Mouse (Mus musculus) liver, embryonic 15.5 days (tissue): ENCODE data around the gene Crebbp. TPM values are rescaled to one million over a fixed set of nuclear protein-coding genes. Genes with fewer than 3 reads are reported as not detected.
"Not testable (repeated sequence)": the region's sequence is repeated elsewhere in the genome, so short reads cannot be mapped to it uniquely, and the experiment has no call there.

Source experiments
- ATAC-seq: fragments of 200-750 bp; cut with Nextera tagmentation; 2 replicates; pipeline ENCODE4 v1.8.0; 2017; ENCODE audit warnings: moderate number of reproducible peaks, mild to moderate bottlenecking, moderate library complexity; ENCODE audit not compliant: insufficient read depth
- H3K27ac ChIP-seq: fragments of 300-500 bp; sonication (generic); replicated peaks from 2 replicates; pipeline ENCODE4 v1.5.1; 2015; ENCODE audit warnings: mild to moderate bottlenecking, inconsistent platforms
- H3K27me3 ChIP-seq: fragments of 300-500 bp; sonication (generic); 2 replicates; pipeline ENCODE4 v1.6.1; 2015; ENCODE audit warnings: mild to moderate bottlenecking, inconsistent platforms
- H3K36me3 ChIP-seq: fragments of 300-500 bp; sonication (generic); replicated peaks from 2 replicates; pipeline ENCODE4 v1.6.1; 2015; ENCODE audit warnings: moderate library complexity, mild to moderate bottlenecking, inconsistent platforms
- H3K4me1 ChIP-seq: fragments of 300-500 bp; sonication (generic); replicated peaks from 2 replicates; pipeline ENCODE4 v1.6.1; 2015; ENCODE audit warnings: inconsistent platforms
- H3K4me2 ChIP-seq: fragments of 300-500 bp; sonication (generic); 2 replicates; pipeline ENCODE4 v1.6.1; 2015; ENCODE audit warnings: moderate library complexity, mild to moderate bottlenecking, inconsistent platforms
- H3K4me3 ChIP-seq: fragments of 300-500 bp; sonication (generic); replicated peaks from 2 replicates; pipeline ENCODE4 v1.5.1; 2015; ENCODE audit warnings: mild to moderate bottlenecking, inconsistent platforms
- H3K9ac ChIP-seq: fragments of 300-500 bp; sonication (generic); 2 replicates; pipeline ENCODE4 v1.6.1; 2015; ENCODE audit warnings: moderate library complexity, mild to moderate bottlenecking, inconsistent platforms
- H3K9me3 ChIP-seq: fragments of 300-500 bp; sonication (generic); replicated peaks from 2 replicates; pipeline ENCODE4 v1.6.1; 2016; ENCODE audit warnings: inconsistent platforms
- WGBS: fragments of 180-500 bp; shearing (Covaris S2); methylation state at CpG from one replicate; pipeline ENCODE4 v1.1.7; 2015; ENCODE audit warnings: mixed read lengths; ENCODE audit not compliant: insufficient replicate concordance; 5-methylcytosine and 5-hydroxymethylcytosine counted together
- polyA plus RNA-seq: library from polyadenylated mRNA; unstranded; fragments of >200 nt; fragmentation: Nextera tagmentation; extraction: Ambion mirVana; gene quantifications from 2 replicates; pipeline ENCODE4 v1.2.1, GENCODE M21; 2015

Gene Crebbp
- polyA plus RNA-seq, result 7.9 and 8.3 TPM in 2 replicates

DNA sequence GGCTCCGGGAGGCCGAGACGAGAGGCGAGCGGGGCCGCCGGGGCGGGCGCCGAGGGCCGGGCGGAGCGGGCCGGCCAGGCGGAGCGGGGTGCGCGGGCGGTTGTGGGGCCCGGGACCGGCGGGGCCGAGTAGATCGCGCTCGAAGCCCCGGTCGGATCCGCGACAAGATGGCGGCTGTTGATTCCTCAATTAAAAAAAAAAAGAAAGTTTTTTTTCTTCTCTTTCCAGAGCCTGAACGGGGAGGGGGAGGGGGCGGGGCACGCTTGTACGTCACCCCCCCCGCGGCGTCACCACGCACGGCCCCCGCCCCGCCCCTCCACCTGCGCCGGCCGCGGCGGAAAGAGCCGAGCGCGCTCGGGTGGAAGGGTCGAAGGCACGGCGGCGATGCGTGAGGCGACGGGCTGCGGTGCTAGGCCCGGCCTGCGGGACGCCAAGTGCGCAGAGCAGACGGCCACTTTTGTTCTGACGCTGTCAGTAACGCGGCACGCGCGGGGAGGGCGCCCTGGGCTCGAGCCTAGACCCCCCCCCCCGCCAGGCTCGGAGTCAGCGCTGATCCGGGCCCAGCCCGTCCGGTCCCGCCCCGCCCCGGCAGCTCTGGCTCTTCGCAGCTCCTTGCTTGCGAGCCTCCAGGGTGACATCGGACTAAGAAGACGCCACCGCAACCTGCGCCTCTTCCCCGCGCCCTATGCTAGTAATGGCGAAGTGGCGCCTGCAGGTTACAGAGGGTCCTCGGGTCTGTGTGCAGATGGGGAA is at the start of gene Crebbp:
Gene Crebbp, minus strand, starts transcription at position 199 of the 753 bp plus-strand sequence.
- Histone ChIP-seq H3K27ac (peak within 1 kb of the TSS; percentile 90), H3K4me3 (peak within 1 kb of the TSS; percentile 72), H3K9ac (peak within 1 kb of the TSS; percentile 92), H3K27me3 (peaks cover 23% of the 10 kb centered on the region; the same call in 1 of the 2 replicates), H3K4me2 (peak within 1 kb of the TSS; percentile 96), H3K36me3 (no peaks in the 10 kb centered on the region), H3K9me3 (no peaks in the 10 kb centered on the region), H3K4me1 (peaks cover 34% of the 10 kb centered on the region)
- peak; percentile 87 for ATAC-seq
- 1% methylated on average over 84 of the region's 92 CpGs for WGBS

DNA sequence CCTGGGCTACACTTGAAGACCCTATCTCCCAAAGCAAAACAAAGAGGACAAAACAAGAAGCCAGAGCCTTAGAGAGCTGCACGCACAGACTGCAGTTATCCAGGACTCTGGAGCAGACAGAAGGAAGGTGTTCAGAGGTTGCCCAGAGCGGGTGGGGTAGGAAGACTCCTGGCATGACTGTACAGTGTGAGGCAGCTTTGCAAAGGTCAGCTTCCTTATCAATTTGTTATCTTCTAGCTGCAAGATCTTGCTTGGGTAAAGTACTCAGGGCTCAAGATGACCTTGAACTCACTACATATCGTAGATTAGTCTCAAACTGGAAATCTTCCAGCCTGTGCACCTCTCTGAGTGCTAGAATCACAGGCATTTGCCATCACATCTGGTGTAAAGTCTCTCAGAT is 49.7 kb upstream of the Crebbp start:
- H3K36me3 ChIP-seq, result no peaks in the 10 kb centered on the region
- no peak for ATAC-seq
- no peak overlapping the region for H3K9ac ChIP-seq
- no peaks in the 10 kb centered on the region for H3K9me3 ChIP-seq
- H3K27me3 ChIP-seq, result peaks cover 11% of the 10 kb centered on the region
- H3K4me2 ChIP-seq, result no peak overlapping the region
- no peak overlapping the region for H3K4me3 ChIP-seq
- peaks cover 6% of the 10 kb centered on the region for H3K4me1 ChIP-seq
- WGBS, result 52% methylated on average over 3 of the region's 3 CpGs
- H3K27ac ChIP-seq, result no peak overlapping the region

DNA sequence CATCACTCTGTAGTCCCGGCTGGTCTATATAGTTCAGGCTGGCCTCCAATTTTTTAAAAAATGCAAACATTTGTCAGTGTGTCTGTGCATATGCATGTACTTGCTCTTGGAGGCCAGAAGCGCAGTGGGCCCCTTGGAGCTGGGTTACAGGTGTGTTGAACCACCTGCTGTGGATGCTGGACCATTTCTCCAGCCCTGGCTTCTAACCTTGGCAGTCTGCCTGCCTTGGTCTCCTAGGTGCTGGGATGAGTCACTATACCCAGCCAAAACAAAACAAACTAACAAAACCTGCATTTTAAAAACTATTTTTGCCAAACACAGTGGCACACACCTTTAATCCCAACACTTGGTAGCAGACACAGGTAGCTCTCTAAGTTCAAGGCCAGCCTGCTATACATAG is 43.7 kb upstream of the Crebbp start:
- no peak overlapping the region for H3K4me2 ChIP-seq
- no peaks in the 10 kb centered on the region for H3K27me3 ChIP-seq
- H3K4me1 ChIP-seq, result no peaks in the 10 kb centered on the region
- H3K4me3 ChIP-seq, result no peak overlapping the region
- no peaks in the 10 kb centered on the region for H3K36me3 ChIP-seq
- H3K9me3 ChIP-seq, result no peaks in the 10 kb centered on the region
- no peak for ATAC-seq
- 64% methylated on average over 2 of the region's 2 CpGs for WGBS
- H3K9ac ChIP-seq, result no peak overlapping the region
- H3K27ac ChIP-seq, result no peak overlapping the region

DNA sequence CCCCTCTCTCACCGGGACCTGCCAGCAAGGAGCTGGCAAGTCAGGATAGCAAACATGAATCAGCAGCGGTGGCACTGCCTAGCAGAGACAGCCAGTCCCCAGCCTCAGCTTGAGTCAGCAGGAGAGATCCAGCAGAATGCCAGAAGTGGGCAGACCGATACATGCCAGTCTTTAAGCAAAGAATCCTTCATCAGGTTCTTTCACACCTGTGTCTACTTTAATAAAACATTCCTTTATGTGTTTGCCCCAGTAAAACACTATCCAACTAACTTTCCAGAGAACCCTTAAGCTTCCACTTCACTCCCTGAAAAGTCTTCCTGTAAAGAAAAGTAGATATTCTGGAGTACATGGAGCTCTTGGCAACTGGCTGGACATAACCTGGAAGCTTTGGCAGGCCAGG is 35.0 kb upstream of the Crebbp start:
- Histone ChIP-seq H3K4me1 (no peaks in the 10 kb centered on the region), H3K27ac (no peak overlapping the region), H3K27me3 (no peaks in the 10 kb centered on the region), H3K9ac (no peak overlapping the region), H3K4me2 (no peak overlapping the region), H3K4me3 (no peak overlapping the region), H3K36me3 (no peaks in the 10 kb centered on the region), H3K9me3 (no peaks in the 10 kb centered on the region)
- WGBS, result 64% methylated on average over 3 of the region's 3 CpGs
- ATAC-seq, result no peak

DNA sequence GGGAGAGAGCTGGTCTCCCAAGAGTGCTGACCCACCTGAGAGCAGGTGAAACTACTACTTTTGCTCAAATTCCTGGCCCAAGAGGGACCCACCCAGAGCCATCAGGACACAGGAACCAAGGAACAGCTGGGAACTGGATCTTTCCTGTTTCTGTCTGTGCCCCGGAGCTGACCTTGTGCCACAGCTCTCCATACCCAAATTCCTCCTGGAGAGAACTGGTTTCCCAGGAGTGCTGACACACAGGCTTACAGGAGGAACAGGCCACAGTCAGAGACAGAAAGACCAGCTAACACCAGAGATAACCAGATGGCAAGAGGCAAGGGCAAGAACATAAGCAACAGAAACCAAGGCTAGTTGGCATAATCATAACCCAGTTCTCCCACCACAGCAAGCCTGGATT is 31.4 kb upstream of the Crebbp start:
- 82% methylated on average over 1 of the region's 1 CpGs for WGBS
- not testable (repeated sequence) for H3K9me3 ChIP-seq, ATAC-seq, H3K4me2 ChIP-seq, H3K27me3 ChIP-seq, H3K27ac ChIP-seq, H3K9ac ChIP-seq, H3K4me3 ChIP-seq, H3K36me3 ChIP-seq, H3K4me1 ChIP-seq

DNA sequence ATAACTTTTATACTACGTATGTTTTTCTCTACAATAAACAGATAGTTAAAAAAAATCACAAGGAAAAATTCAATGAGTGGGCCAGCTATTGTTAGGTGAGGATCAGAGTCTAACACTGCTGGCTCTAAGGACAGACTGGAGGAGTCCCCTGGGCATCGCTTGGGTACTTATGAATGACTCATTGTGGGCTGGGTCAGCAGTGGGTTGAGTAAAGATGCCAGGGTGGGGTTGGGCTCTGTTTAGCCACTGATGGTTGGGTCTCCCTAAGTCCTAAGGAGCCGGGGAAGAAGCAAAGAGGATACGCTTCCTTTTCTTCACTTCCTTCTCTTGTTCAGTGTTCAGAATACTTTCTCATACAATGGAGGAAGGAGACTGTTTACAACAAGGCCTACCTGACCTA is 22.3 kb upstream of the Crebbp start:
- WGBS, result 51% methylated on average over 4 of the region's 4 CpGs
- no peaks in the 10 kb centered on the region for H3K36me3 ChIP-seq
- no peaks in the 10 kb centered on the region for H3K9me3 ChIP-seq
- H3K4me2 ChIP-seq, result no peak overlapping the region
- no peak overlapping the region for H3K4me3 ChIP-seq
- no peak for ATAC-seq
- H3K27ac ChIP-seq, result no peak overlapping the region
- H3K9ac ChIP-seq, result no peak overlapping the region
- H3K27me3 ChIP-seq, result no peaks in the 10 kb centered on the region
- H3K4me1 ChIP-seq, result peaks cover 3% of the 10 kb centered on the region; the same call in 1 of the 2 replicates

DNA sequence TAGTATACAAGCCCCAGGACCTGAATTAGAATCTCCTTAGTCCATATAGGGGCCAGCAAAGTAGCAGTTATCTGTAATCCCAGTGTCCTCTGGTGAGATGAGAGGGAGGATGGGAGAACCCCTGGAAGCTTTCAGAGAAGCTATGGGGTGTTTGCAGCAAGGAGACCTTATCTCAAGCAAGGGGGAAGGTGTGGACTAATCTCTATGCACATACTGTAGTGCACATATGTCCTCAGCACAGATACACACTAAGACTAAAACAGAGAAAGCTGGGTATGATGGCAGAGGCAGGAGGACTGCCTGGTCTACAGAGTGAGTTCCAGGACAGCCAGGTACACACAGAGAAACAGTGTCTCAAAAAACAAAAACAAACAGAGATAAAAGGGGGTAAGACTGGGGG is 21.8 kb upstream of the Crebbp start:
- no peaks in the 10 kb centered on the region for H3K9me3 ChIP-seq
- no peaks in the 10 kb centered on the region for H3K27me3 ChIP-seq
- no peak overlapping the region for H3K27ac ChIP-seq
- H3K9ac ChIP-seq, result no peak overlapping the region
- 0 out of 2 replicates have a peak, but pooled peaks have one; percentile 34 for ATAC-seq
- no peaks in the 10 kb centered on the region for H3K36me3 ChIP-seq
- no peak overlapping the region for H3K4me3 ChIP-seq
- peaks cover 3% of the 10 kb centered on the region; the same call in 1 of the 2 replicates for H3K4me1 ChIP-seq
- no peak overlapping the region for H3K4me2 ChIP-seq

DNA sequence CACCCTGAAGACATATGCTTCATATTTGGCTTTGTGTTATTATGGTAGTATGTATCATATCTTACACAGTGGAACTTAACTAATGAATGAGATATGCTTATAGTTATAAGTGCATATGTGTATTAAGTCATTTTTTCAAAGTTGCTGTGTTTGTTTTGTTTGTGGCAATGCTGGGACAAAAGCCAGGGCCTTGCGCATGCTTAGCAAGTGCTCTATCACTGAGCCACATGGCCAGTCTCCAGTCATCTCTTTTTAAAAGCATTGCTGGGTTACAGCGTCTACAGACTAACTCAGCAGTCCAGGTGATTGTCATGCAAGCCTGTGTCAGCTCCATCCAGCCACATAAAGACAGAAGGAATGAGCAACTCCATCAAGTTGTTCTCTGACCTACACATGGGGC is 12.0 kb upstream of the Crebbp start:
- 66% methylated on average over 2 of the region's 2 CpGs for WGBS
- Histone ChIP-seq H3K4me1 (no peaks in the 10 kb centered on the region), H3K9ac (no peak overlapping the region), H3K4me3 (no peak overlapping the region), H3K4me2 (no peak overlapping the region), H3K27me3 (no peaks in the 10 kb centered on the region), H3K27ac (no peak overlapping the region), H3K9me3 (no peaks in the 10 kb centered on the region), H3K36me3 (no peaks in the 10 kb centered on the region)
- no peak for ATAC-seq

DNA sequence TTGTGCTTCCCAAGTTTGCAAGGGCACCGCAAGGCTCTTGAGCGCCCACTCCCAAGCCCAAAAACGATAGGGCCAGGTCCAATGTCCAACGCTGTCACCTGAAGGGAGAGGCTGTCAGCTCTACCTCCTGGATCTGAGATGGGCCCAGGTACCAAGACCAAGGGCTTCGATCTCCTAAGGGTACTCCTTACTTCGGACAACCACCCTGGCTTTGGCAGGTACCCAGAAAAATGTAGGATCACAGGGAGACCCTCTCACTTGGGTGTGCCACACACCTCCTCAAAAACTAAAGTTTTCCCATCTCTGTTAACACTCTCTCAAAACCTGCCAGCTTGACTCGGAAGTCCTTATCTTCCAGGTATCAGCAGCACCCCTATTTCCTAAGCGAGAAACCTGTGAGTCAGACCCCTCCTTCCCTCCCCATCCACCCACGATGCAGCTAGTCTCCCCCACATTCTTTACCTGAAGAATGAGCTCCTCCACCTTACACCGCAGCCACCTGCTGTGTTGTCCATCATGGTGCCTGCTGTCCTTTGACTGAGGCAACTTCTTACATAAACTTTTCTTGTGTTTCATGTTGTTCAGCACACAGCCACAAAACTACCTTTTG is 939 bp upstream of the Crebbp start:
- peak; percentile 1; the same call in 1 of the 2 replicates for ATAC-seq
- peak overlapping the region; percentile 96 for H3K4me2 ChIP-seq
- no peak overlapping the region for H3K27ac ChIP-seq
- H3K4me1 ChIP-seq, result peaks cover 32% of the 10 kb centered on the region
- no peaks in the 10 kb centered on the region for H3K36me3 ChIP-seq
- no peaks in the 10 kb centered on the region for H3K9me3 ChIP-seq
- WGBS, result 43% methylated on average over 10 of the region's 10 CpGs
- peak overlapping the region; percentile 92 for H3K9ac ChIP-seq
- peak overlapping the region; percentile 72 for H3K4me3 ChIP-seq
- peaks cover 23% of the 10 kb centered on the region; the same call in 1 of the 2 replicates for H3K27me3 ChIP-seq

DNA sequence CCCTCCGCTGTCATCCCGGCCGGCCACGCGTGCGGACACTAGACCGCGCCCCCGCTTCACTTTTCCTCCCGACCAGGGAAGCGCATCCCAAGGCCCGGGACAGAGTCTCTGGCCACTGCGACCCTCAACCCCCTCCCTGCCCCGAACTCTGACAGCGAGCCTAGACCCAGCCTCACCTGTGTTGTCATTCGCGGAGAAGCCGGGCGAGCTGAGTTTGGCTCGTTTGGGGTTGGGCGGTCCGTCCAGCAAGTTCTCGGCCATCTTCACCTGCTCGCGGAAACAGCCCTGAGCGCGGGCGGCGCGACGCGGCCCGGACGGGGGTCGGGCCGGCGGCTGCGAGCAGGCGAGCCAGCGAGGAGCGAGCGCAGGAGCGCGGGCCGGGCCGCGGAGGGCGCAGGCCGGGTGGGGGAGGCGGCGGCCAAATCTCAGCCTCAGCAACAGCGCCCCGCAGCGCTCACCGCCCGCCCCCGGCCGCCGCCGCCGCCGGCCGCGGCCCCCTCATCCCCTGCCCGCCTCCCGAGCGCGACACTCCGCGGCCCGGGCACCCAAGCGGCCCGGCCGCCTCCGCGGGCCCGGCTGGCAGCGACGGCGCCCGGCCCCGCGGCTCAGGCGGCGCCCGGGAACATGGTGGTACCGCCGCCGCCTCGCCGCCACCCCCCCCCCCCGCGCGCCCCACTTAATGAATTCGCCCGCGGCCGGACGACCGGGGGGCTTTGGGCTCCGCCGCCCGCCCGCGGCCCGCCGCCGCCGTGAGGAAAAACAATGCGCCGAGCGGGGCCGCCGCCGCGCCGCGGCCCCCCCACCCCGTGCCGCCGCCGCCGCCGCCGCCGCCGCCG is 616 bp downstream of the Crebbp start:
- H3K27ac ChIP-seq, result peak overlapping the region; percentile 90
- peak overlapping the region; percentile 72 for H3K4me3 ChIP-seq
- WGBS, result under 1% methylated on average over 107 of the region's 128 CpGs
- H3K27me3 ChIP-seq, result peaks cover 21% of the 10 kb centered on the region; the same call in 1 of the 2 replicates
- peaks cover 34% of the 10 kb centered on the region for H3K4me1 ChIP-seq
- H3K9me3 ChIP-seq, result no peaks in the 10 kb centered on the region
- ATAC-seq, result peak; percentile 61
- peak overlapping the region; percentile 96 for H3K4me2 ChIP-seq
- H3K36me3 ChIP-seq, result peaks cover 2% of the 10 kb centered on the region
- peak overlapping the region; percentile 92 for H3K9ac ChIP-seq
